Mouse (Mus musculus): Measurements from ENCODE around the gene Sat2.
"Not testable (repeated sequence)": the region's sequence is repeated elsewhere in the genome, so short reads cannot be mapped to it uniquely, and the experiment has no call there.

Sat2 gene

GRCm38 (mm10) chr11:69601768-69602167 lies 20.1 kb upstream of the Sat2 start:
- DNase-seq (ENCODE audit: low spot score): no peak

GRCm38 (mm10) chr11:69603516-69603915 lies 18.3 kb upstream of the Sat2 start:
- no peak for DNase-seq (ENCODE audit: low spot score)

GRCm38 (mm10) chr11:69604347-69604746 lies 17.5 kb upstream of the Sat2 start:
- no peak for DNase-seq (ENCODE audit: low spot score)

- DNase-seq (ENCODE audit: low spot score): peak; percentile 19
These were observed 16.8 kb upstream of the Sat2 start for GRCm38 (mm10) chr11:69604795-69605664.

GRCm38 (mm10) chr11:69605726-69606490 lies 15.9 kb upstream of the Sat2 start, which contains the start of gene Atp1b2:
Atp1b2 (minus strand) TSS chr11:69605942.
- peak; percentile 68 for DNase-seq (ENCODE audit: low spot score)

- DNase-seq (ENCODE audit: low spot score): no peak
These were observed 15.4 kb upstream of the Sat2 start for GRCm38 (mm10) chr11:69606491-69606795.

GRCm38 (mm10) chr11:69606832-69607231 lies 15.0 kb upstream of the Sat2 start:
- DNase-seq (ENCODE audit: low spot score): no peak

GRCm38 (mm10) chr11:69608525-69608924 lies 13.3 kb upstream of the Sat2 start:
- DNase-seq (ENCODE audit: low spot score): no peak

GRCm38 (mm10) chr11:69609416-69609815 lies 12.4 kb upstream of the Sat2 start:
- no peak for DNase-seq (ENCODE audit: low spot score)

GRCm38 (mm10) chr11:69610899-69611298 lies 10.9 kb upstream of the Sat2 start:
- DNase-seq (ENCODE audit: low spot score): no peak

GRCm38 (mm10) chr11:69613553-69614256 lies 8.1 kb upstream of the Sat2 start:
- DNase-seq (ENCODE audit: low spot score): peak; percentile 83

GRCm38 (mm10) chr11:69614257-69614588 lies 7.6 kb upstream of the Sat2 start:
- DNase-seq (ENCODE audit: low spot score): not testable (repeated sequence)

- DNase-seq (ENCODE audit: low spot score): no peak
These were observed 5.0 kb upstream of the Sat2 start for GRCm38 (mm10) chr11:69616781-69617180.

- no peak for DNase-seq (ENCODE audit: low spot score)
These were observed 4.0 kb upstream of the Sat2 start, which contains the start of gene Shbg for GRCm38 (mm10) chr11:69617805-69618204. Shbg (minus strand) TSS chr11:69617905.

GRCm38 (mm10) chr11:69620394-69621081 lies 1.3 kb upstream of the Sat2 start:
- DNase-seq (ENCODE audit: low spot score): no peak

GRCm38 (mm10) chr11:69622406-69622805 lies 582 bp downstream of the Sat2 start:
- no peak for DNase-seq (ENCODE audit: low spot score)

- no peak for DNase-seq (ENCODE audit: low spot score)
These were observed 1.2 kb downstream of the Sat2 start for GRCm38 (mm10) chr11:69623006-69623405.

GRCm38 (mm10) chr11:69624339-69624738 lies 2.5 kb downstream of the Sat2 start:
- DNase-seq (ENCODE audit: low spot score): not testable (repeated sequence)

- peak; percentile 83 for DNase-seq (ENCODE audit: low spot score)
These were observed 6.5 kb downstream of the Sat2 start for GRCm38 (mm10) chr11:69628286-69628685.

GRCm38 (mm10) chr11:69629802-69630201 lies 8.0 kb downstream of the Sat2 start:
- peak; percentile 28 for DNase-seq (ENCODE audit: low spot score)

GRCm38 (mm10) chr11:69632284-69633089 lies 10.7 kb downstream of the Sat2 start, which contains the start of gene Fxr2:
Fxr2 (plus strand) TSS chr11:69632990.
- peak; percentile 98 for DNase-seq (ENCODE audit: low spot score)
